Mouse (Mus musculus): ENCODE results near the gene Scarf1.
A peak's percentile ranks its signal among the peaks of the same experiment; 100 is the strongest.

The Scarf1 gene

DNA sequence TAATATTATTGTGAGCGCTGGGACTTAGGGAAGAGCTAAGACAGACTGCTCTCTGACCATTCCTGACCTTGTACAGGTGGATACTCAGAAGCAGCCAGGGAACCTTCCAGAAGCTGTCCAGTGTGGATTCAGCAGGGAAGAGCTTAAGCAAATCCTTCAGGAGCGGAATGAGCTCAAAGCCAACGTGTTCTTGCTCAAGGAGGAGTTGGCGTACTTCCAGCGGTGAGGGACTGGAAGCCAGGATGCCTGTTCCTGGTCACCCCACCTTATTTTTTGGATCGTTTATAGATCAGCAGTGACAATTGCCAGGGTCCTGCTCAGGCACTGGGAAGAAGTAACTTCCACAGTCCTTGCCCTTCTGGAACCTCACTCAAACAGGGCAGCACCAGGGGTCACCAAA is 2.1 kb upstream of the Scarf1 start:
- DNase-seq (ENCODE audit: low spot score in 2 of 2): no peak

DNA sequence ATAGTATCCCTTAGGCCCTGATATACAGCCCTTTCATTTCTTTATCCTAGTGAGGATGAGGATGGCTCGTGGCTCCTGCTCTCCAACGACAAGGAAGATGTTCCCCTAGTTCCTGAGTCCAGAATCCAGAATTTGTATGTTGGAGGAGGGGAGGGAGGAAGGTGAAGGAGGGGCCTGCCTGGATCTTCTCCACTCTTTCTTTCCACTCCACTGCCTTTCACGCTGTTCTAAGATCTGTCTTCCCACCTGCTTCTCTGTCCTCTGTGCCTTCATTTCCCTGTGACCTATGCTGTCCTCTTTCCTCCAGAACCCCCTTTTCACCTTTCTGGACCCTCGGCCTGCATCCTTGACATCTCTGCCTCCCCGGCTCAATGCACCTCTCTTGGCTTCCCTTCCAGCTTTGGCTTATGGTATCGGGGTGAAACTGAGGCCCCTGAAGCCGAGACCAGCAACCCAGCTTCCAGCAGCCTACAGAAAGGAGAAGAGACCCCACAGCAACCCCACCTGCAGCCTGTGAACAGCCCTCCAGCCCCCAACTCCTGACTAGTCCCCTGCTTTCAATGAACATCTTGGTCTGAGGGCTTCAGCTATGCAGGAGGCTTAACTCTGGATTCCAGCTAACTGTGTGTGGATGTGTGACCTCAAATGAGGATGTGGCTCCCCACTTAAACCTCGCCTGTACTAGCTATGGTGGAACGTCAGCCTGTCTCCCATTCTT is 880 bp upstream of the Scarf1 start:
- no peak for DNase-seq (ENCODE audit: low spot score in 2 of 2)

DNA sequence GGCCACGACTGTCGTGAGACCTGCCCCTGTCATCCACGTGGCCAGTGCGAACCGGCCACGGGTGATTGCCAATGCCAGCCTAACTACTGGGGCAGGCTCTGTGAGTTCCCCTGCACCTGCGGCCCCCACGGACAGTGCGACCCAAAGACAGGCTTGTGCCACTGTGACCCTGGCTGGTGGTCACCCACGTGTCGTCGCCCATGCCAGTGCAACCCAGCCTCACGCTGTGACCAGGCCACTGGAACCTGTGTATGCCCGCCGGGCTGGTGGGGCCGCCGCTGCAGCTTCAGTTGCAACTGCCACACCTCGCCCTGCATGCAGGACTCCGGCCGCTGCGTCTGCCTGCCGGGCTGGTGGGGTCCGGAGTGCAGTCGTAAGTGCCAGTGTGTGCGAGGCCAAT is 1.8 kb downstream of the Scarf1 start:
- DNase-seq (ENCODE audit: low spot score in 2 of 2): no peak

DNA sequence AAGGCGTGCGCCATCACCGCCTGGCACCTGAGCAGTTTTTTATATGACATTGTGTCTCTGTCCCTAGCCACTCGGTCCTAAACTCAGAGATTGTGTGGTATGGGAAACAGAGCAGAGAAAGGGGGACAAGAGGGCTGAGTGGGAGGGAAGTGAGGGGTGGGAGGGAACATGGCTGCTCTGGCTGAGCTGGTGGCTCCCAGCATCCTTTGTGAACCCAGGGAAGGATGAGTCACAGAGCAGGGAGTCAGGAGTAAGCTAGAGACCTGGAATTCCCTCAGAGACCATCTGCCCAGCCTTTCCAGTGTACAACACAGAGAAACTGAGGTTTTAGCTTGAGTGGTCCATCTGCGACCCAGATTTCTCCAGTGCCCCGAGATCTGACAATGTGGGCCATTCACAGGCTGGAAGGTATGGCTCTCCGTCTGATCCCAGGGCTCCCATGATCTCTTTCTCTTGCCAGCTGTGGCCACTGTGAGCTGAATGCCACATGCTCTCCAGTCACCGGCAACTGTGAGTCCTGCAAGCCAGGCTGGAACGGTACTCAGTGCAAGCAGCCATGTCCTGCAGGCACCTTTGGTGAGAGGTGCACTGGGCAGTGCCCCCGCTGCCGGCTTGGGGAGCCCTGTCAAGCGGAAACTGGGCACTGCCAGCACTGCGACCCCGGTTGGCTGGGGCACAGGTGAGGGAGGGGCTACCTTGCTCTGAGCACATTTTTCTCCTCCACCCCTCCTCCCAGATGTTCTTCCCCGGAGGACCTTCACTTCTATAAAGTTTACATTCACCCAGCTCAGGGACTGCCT is 6.7 kb downstream of the Scarf1 start:
- DNase-seq (ENCODE audit: low spot score in 2 of 2): no peak

DNA sequence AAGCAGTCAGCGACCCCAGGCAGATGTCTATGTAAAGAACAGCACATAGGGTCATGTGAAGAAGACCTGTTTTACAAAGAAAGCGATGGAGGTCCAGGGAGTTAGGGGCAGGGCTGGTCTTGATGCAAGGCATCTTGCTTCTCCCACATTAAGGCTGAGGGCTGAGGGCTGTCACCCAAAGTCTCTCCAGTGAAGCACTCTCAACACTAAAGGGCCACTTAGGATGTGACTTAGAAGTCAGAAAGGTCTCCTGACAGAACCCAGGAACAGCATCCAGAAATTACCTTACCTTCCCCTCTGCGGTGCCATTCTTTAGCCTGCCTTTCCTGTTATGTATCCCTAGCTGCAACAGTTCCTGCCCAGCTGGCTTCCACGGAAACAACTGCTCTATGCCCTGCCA is 8.3 kb downstream of the Scarf1 start:
- no peak for DNase-seq (ENCODE audit: low spot score in 2 of 2)

DNA sequence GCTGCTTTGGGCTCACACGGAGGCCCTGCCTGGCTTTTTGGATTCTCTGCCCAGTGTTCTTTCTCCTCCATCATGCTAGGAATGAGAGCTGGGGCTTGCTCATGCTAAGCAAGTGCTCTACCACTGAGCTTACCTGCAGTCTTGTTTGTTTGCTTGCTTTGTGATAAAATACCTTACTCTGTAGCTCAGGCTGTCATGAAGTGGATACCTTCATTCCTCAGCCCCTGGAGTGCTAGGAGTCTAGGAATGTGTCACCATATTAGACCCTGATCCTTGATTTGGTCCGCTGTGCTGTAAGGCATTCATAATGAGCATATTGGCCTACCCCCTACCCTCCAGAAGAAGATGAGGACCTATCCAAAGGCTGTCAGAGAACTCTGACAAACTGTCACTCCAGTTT is 9.5 kb downstream of the Scarf1 start:
- no peak for DNase-seq (ENCODE audit: low spot score in 2 of 2)

DNA sequence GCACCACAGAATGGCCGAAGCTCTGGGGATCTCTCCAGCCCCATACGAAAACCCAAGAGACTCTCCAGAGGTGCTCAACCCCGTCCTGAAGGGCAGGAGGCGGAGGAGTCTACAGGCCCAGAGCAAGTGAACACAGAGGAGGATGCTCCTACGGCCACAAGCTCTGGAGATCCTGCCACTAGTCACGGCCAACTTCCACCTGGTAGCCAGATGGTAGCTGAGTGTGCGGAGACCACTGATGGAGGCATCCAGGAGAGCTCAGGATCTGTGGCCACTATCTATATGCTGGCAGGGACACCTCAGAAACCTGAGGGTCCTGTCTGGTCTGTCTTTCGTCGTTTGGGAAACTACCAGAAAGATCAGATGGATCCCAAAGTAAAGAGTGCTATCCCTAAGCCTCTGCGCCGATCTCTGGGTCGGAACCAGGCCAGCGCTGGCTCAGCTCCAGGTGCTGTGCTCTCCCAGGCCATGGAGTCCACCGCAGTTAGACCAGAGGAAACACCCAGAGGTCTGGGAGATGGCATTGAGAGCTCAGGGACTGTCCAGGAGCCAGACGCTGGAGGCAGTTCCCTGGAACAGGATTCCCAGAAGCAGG is 12.3 kb downstream of the Scarf1 start:
- no peak for DNase-seq (ENCODE audit: low spot score in 2 of 2)

DNA sequence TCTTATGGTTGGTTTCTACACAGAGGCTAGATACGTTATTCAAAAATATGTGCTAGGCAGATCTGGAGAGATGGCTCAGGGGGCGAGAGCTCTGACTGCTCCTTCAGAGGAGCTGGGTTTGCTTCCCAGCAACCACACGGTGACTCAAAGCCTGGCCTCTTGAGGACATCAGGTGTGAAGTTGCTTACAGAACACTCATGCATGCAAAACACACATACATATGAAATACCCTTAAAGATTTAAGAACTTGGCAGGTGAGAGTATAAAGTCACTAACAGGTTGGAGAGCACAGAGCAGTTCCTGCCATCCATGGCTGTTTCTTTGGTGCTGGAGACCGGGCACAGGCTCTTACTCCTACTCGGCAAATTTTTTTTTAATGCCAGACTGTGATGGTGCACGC is 13.6 kb downstream of the Scarf1 start:
- DNase-seq (ENCODE audit: low spot score in 2 of 2): no peak

DNA sequence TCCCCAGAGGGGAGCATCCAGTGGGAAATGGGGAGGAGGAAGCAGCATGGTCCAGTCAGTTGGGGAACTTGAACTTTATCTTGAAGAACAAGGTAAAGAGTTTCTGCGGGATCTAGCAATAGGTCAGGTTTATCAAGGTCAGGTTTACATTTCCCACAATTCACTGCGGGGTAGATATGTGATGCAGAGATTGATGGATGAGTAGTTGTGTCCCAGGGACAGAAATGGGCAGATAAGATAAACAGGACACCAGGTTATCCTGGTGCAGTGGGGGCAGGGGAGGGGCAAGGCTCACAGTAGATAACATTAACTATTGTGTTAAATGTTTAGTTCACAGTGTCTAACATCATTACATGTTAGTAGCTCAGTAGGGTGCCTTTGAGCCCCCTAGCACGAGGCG is 16.4 kb downstream of the Scarf1 start:
- no peak for DNase-seq (ENCODE audit: low spot score in 2 of 2)

DNA sequence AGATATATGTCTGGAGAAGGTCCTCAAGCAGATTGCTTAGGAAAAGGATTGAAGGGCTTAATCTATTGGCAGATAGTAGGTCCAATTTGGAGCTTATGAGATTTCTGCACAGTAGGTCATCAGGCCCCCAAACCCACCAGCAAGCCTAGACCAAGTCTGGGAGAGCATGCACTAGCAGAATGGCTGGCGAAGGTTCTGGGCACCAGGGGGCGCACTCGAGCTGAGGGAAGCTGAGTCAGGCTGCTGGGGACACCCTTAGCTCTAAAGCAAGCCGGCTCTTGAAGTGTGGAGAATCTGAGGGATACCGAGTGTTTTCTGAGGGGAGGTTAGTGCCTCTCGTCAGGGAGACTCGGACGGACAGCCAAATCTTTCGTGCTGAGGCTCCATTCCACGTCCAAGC is 17.0 kb downstream of the Scarf1 start:
- DNase-seq (ENCODE audit: low spot score in 2 of 2): peak; percentile 89 to 94

DNA sequence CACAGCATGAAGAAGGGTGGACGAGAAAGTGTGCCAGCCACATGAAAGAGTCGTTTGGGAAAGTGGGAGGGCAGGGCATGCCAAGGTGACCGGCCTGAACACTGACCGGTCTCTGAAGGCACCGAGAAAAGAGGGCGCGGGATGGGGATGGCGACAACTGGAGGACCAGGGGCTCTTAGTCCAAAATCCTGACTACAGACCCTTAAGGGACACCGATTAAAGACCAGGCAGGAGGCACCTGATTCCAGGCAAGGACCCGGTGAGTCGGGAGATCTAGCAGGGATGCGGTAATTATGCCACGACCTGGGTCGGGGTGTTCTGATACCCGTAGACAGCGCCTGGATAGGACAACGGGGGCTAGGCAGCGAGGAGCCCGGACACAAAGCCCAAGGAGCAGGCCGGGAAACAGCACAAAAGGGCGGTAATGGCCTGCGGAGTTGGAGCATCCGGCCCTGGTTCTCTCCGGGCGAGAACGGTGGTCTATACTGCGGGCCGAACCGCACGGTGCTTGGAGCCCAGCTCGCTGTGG is 17.6 kb downstream of the Scarf1 start:
- DNase-seq (ENCODE audit: low spot score in 2 of 2): no peak

DNA sequence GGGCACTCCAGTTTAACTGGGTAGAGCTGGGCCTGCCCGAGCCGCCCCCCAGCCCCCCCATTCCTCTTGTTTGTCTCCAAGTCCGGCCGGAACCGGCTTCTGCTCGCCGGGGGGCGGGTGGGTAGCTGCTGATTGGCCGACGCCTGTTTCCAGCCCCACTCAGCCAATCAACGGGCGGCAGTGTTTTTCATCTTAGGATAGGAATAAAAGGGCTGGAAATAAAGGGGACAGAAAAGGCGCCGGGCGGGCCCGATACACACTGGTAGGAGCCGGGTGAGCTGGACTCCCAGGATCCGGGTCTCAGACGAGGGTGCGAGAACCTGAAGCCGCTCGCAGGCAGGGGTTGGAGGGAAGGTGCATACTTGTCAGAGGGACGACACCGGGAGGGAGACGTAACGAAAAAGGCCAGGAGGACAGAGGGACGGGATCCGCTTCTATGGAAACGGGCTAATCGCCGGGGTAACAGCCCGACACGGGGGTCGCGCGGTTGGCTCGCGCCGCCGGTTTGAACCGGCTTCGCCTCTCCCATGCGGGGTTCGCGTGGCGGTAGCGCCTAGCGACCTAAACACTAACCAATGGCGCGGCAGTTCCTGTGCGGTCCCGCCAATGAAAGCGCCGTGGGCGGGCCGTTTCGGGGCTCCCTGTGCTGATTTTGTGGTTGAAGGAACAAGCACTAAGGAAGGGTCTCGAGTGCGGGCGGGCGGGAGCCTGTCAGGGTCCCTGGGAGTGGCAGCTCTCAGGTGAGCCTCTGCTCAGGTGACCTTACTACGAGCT is 18.3 kb downstream of the Scarf1 start, which contains the start of gene Slc43a2:
TSS of gene Slc43a2 (plus strand) at position 226 of the 774 bp plus-strand sequence.
- DNase-seq (ENCODE audit: low spot score in 2 of 2): peak; percentile 97 to 99

DNA sequence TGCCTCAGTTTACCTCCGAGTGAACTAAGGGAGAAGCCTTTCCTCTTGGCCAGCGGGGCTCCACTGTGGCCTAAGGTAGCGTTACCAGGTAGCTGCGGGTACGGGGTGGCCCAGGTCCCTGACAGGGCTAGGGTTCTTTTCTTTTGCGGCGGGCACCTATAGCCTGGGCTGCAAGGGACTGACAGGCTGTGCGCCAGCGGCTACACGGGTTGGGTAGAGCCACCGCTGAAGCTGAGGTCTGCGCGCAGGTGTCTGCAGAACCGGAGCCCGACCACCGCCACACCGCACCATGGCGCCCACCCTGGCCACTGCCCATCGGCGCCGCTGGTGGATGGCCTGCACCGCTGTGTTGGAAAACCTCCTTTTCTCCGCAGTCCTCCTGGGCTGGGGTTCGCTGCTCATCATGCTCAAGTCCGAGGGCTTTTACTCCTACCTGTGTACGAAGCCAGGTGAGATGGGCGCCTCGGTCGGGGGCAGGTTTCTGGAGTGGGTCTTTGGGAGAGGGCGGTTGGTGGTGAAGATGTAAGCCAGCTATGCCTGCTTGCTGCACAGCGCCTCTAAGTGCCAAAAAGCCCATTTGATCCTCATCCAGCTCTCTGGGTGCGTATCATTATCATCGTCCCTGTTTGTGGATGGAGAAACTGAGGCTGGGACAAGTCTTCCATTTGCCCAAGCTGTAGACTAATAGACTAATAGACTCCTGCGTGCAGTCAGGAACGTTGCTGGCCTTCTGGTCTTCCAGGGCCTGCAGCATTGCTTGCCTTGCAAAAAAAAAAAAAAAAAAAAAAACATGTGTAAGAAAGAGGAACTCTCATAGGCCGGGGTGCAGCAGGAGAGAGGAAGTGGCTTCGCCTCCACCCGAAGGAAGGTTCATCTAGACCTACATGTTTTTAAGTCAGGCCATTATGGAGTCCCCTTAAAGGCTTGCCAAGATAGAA is 19.3 kb downstream of the Scarf1 start:
- DNase-seq (ENCODE audit: low spot score in 2 of 2): no peak

DNA sequence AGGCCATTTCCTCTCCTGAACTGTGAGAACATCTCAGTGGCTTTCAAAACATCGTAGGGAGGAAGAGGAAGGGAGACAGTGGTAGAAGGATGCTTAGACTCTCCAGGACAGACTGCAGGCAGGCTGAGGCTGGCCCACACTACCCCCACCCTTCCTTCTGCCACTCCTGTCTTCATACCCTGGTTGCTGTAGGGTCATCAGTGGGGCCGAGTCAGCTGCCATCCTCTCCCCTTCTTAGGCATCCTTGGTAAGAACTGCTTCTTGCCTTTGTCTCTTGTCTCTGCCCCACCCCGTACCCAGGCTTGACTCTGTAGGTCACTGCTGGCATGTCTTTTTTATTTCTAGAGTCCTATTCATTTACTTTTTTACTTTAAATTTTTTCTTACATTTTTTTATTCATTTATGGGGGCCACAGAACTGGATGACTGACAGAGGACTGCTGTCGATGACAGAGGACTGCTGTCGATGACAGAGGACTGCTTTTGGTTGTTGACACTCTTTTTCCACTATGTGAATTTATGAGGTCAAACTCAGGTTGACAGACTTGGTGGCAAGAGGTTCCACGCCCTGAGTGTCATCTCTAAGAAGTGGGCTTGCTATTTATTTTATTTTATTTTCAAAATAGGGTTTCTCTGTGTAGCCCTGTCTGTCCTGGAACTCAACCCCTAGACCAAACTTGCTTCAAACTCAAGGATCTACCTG is 20.1 kb downstream of the Scarf1 start:
- no peak for DNase-seq (ENCODE audit: low spot score in 2 of 2)

DNA sequence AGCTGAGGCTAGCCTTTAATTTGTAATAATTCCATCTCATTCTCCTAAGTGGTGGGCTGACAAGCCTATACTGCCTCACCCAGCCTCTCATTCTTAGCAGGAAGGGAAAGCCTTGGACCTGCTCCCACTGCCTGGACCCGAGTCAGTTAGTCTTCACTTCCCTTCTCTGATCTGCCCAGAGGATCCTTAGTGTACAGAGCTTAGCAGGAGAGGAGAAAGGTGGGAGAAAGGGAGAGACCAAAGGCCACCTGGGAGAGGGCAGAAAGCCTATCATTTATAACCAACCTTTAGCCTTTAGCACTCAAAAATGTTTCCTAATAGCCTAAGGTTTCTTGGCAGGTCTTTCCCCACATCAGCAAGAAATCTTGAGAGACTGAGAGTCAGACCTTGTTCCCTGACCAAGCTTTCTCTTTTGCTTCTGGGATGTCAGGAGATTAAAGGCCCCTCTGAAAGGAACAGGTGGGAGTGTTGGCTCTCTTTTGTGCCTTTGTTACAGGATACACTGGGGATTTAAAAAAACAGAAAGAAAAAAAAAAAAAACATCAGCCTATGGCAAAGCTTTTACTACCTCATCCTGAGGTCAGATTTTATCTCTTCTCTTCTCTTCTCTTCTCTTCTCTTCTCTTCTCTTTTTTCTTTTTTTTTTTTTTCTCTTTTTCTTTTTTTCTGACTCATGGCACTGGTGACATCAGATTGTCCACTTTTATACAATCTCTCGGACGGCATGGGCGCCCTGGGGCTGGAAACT is 21.1 kb downstream of the Scarf1 start:
- DNase-seq (ENCODE audit: low spot score in 2 of 2): no peak

DNA sequence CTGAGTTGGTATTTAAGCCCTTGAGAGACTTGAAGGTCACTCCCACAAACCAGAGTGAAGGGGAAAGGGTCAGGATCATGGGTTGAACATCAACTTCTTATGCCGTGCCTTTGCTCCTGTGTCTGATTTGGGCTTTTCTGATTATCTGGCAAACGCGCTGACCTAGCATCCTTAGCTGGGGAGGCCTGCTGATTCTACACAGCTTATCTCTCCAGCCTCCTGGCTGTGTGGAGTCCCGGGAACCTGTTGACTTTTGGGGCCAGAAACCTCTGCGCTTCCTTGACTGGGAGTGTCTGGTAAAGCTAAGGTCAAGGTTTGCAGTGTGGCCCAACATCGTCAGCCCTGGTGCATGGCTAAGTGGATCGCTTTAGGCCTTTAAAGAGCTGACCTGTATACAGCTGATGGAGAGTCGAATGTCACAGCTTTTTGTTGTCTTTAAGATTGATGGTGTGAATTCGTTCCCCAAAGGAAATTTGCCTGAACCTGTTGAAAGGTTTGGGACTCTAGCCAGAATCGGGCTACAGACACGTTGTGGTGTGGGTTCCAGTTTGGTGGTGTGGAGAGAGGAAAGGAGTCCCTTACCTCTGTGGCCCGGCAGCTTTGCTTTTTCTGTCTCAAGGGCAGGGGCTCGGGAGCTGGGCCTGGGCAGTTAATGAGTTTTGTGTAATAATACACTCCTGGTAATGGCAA is 21.9 kb downstream of the Scarf1 start:
- DNase-seq (ENCODE audit: low spot score in 2 of 2): no peak

DNA sequence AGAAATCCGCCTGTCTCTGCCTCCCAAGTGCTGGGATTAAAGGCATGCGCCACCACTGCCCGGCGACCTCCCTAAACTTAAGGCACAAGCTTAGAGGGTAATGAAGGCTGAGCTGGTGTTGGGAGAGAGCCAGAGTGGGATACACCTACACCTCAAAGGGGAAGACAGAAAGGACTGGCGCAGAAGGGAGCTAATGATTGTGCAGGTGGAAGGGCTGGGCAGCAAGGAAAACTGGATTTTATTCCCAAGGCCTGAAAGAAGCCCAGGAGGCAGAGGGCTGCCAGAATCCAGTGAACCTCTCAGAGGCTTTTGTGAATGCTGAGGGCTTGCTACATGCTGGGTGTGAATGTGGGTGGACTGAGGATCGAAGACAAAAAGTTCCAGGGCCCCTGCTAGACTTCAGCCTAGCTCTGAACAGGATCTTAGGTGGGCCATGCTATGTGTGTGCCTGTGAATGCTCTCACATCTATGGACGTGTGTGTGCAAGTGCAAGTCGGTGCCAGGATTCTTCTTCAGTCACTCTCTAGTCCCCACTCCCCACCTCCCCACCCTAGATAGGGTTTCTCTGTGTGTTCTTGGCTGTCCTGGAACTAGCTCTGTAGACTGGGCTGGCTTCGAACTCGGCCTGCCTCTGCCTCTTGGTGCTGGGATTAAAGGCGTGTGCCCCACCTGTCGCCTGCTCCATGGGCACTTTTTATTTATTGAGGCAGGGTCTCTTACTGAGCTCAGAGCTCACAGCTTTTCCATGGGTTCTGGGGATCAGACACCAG is 23.1 kb downstream of the Scarf1 start:
- DNase-seq (ENCODE audit: low spot score in 2 of 2): no peak

DNA sequence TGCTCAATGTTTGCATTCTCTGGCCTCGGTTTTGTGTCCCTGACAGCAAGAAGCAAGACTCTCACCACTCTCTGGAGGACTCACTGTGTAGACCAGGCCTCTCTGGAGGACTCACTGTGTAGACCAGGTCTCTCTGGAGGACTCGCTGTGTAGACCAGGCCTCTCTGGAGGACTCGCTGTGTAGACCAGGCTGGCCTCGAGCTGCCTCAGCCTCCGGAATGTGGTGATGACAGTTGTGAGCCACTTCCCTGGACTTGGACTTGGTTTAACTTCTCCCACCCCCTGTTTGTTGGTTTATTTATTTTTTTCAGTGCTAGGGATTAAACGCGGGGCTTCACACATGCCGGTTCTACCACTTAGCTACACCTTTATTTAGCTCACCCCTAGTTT is 23.7 kb downstream of the Scarf1 start:
- DNase-seq (ENCODE audit: low spot score in 2 of 2): no peak
